Mouse (Mus musculus) midbrain, embryonic 13.5 days (tissue): ENCODE data around the gene Gosr2. TPM values are rescaled to one million over a fixed set of nuclear protein-coding genes. Genes with fewer than 3 reads are reported as not detected.
"Not testable (repeated sequence)": the region's sequence is repeated elsewhere in the genome, so short reads cannot be mapped to it uniquely, and the experiment has no call there.

Experiments used
- ATAC-seq: fragments of 200-750 bp; cut with Nextera tagmentation; 2 replicates; pipeline ENCODE4 v1.8.0; 2017; ENCODE audit warnings: mild to moderate bottlenecking, moderate TSS enrichment, moderate library complexity
- H3K27ac ChIP-seq: fragments of 300-500 bp; sonication (generic); 2 replicates; pipeline ENCODE4 v1.5.1; 2015; ENCODE audit warnings: inconsistent platforms, mild to moderate bottlenecking, moderate library complexity
- H3K27me3 ChIP-seq: fragments of 300-500 bp; sonication (generic); 2 replicates; pipeline ENCODE4 v1.6.1; 2015; ENCODE audit warnings: mild to moderate bottlenecking, inconsistent platforms
- H3K36me3 ChIP-seq: fragments of 300-500 bp; sonication (generic); 2 replicates; pipeline ENCODE4 v1.6.1; 2015; ENCODE audit warnings: mild to moderate bottlenecking, inconsistent platforms
- H3K4me1 ChIP-seq: fragments of 300-500 bp; sonication (generic); replicated peaks from 2 replicates; pipeline ENCODE4 v1.6.1; 2015; ENCODE audit warnings: inconsistent platforms
- H3K4me2 ChIP-seq: fragments of 300-500 bp; sonication (generic); replicated peaks from 2 replicates; pipeline ENCODE4 v1.6.1; 2015; ENCODE audit warnings: moderate library complexity, mild to moderate bottlenecking, inconsistent platforms
- H3K4me3 ChIP-seq: fragments of 300-500 bp; sonication (generic); replicated peaks from 2 replicates; pipeline ENCODE4 v1.5.1; 2015; ENCODE audit warnings: mild to moderate bottlenecking, inconsistent platforms
- H3K9ac ChIP-seq: fragments of 300-500 bp; sonication (generic); replicated peaks from 2 replicates; pipeline ENCODE4 v1.6.1; 2015; ENCODE audit warnings: mild to moderate bottlenecking, inconsistent platforms
- H3K9me3 ChIP-seq: fragments of 300-500 bp; sonication (generic); 2 replicates; pipeline ENCODE4 v1.6.1; 2016; ENCODE audit warnings: mild to moderate bottlenecking, inconsistent platforms
- WGBS: fragments of 180-500 bp; shearing (Covaris S2); methylation state at CpG from one replicate; pipeline ENCODE4 v1.1.7; 2015; 5-methylcytosine and 5-hydroxymethylcytosine counted together
- polyA plus RNA-seq: library from polyadenylated mRNA; unstranded; fragments of >200 nt; fragmentation: Nextera tagmentation; extraction: Ambion mirVana; gene quantifications from 2 replicates; pipeline ENCODE4 v1.2.1, GENCODE M21; 2015

Gene Gosr2
- polyA plus RNA-seq, 1 experiment from 2014 or later = 96.1 TPM

GRCm38 (mm10) chr11:103686706-103687105 is 11.0 kb downstream of the Gosr2 start:
- H3K4me1 ChIP-seq = 0 out of 2 replicates have a peak, but pooled peaks cover 8% of the 10 kb centered on the region
- no peak overlapping the region for H3K4me2 ChIP-seq
- H3K27ac ChIP-seq = no peak overlapping the region
- no peak for ATAC-seq
- no peaks in the 10 kb centered on the region for H3K27me3 ChIP-seq
- no peak overlapping the region for H3K9ac ChIP-seq
- 94% methylated on average over 6 of the region's 6 CpGs for WGBS
- H3K4me3 ChIP-seq = no peak overlapping the region
- peaks cover 73% of the 10 kb centered on the region for H3K36me3 ChIP-seq
- no peaks in the 10 kb centered on the region for H3K9me3 ChIP-seq

GRCm38 (mm10) chr11:103685261-103685736 is 12.4 kb downstream of the Gosr2 start:
- Histone ChIP-seq H3K4me3 (no peak overlapping the region), H3K27ac (no peak overlapping the region), H3K36me3 (peaks cover 86% of the 10 kb centered on the region), H3K4me2 (no peak overlapping the region), H3K9me3 (no peaks in the 10 kb centered on the region), H3K9ac (no peak overlapping the region), H3K27me3 (no peaks in the 10 kb centered on the region), H3K4me1 (0 out of 2 replicates have a peak, but pooled peaks cover 8% of the 10 kb centered on the region)
- no peak for ATAC-seq
- WGBS = 85% methylated on average over 7 of the region's 7 CpGs

- no peaks in the 10 kb centered on the region for H3K4me1 ChIP-seq
- ATAC-seq = no peak
- no peak overlapping the region for H3K4me3 ChIP-seq
- no peaks in the 10 kb centered on the region for H3K27me3 ChIP-seq
- H3K4me2 ChIP-seq = no peak overlapping the region
- H3K9me3 ChIP-seq = no peaks in the 10 kb centered on the region
- no peak overlapping the region for H3K27ac ChIP-seq
- H3K9ac ChIP-seq = no peak overlapping the region
- peaks cover 95% of the 10 kb centered on the region for H3K36me3 ChIP-seq
- WGBS = 85% methylated on average over 11 of the region's 11 CpGs
Observed at GRCm38 (mm10) chr11:103683667-103684334, 13.9 kb downstream of the Gosr2 start.

GRCm38 (mm10) chr11:103677042-103677441 is 20.7 kb downstream of the Gosr2 start:
- peaks cover 61% of the 10 kb centered on the region for H3K36me3 ChIP-seq
- 42% methylated on average over 2 of the region's 2 CpGs for WGBS
- not testable (repeated sequence) for ATAC-seq

GRCm38 (mm10) chr11:103675556-103675955 is 22.1 kb downstream of the Gosr2 start:
- Histone ChIP-seq H3K9ac (no peak overlapping the region), H3K36me3 (peaks cover 47% of the 10 kb centered on the region), H3K27ac (no peak overlapping the region), H3K27me3 (no peaks in the 10 kb centered on the region), H3K4me1 (no peaks in the 10 kb centered on the region), H3K4me3 (no peak overlapping the region), H3K4me2 (no peak overlapping the region), H3K9me3 (no peaks in the 10 kb centered on the region)
- peak; percentile 45; the same call in 1 of the 2 replicates for ATAC-seq
- WGBS = 34% methylated on average over 3 of the region's 3 CpGs

More at GRCm38 (mm10) chr11:103677042-103677441, 20.7 kb downstream of the Gosr2 start:
- H3K4me3 ChIP-seq, H3K4me1 ChIP-seq, H3K27ac ChIP-seq, H3K27me3 ChIP-seq, H3K9ac ChIP-seq, H3K9me3 ChIP-seq, H3K4me2 ChIP-seq: not testable (repeated sequence)

- H3K27ac ChIP-seq = no peak overlapping the region
- H3K27me3 ChIP-seq = peaks cover 9% of the 10 kb centered on the region; the same call in 1 of the 2 replicates
- no peak for ATAC-seq
- peaks cover 27% of the 10 kb centered on the region for H3K4me1 ChIP-seq
- no peak overlapping the region for H3K9ac ChIP-seq
- no peaks in the 10 kb centered on the region for H3K36me3 ChIP-seq
- no peaks in the 10 kb centered on the region for H3K9me3 ChIP-seq
- no peak overlapping the region for H3K4me3 ChIP-seq
- peak overlapping the region; percentile 19; the same call in 1 of the 2 replicates for H3K4me2 ChIP-seq
- 46% methylated on average over 13 of the region's 13 CpGs for WGBS
Observed at GRCm38 (mm10) chr11:103666907-103667426, 30.7 kb downstream of the Gosr2 start.

GRCm38 (mm10) chr11:103666181-103666906 is 31.4 kb downstream of the Gosr2 start:
- Histone ChIP-seq H3K9ac (no peak overlapping the region), H3K36me3 (no peaks in the 10 kb centered on the region), H3K4me3 (no peak overlapping the region), H3K27me3 (peaks cover 9% of the 10 kb centered on the region; the same call in 1 of the 2 replicates), H3K9me3 (no peaks in the 10 kb centered on the region), H3K4me2 (peak overlapping the region; percentile 19; the same call in 1 of the 2 replicates), H3K27ac (peak overlapping the region; percentile 44), H3K4me1 (peaks cover 27% of the 10 kb centered on the region)
- ATAC-seq = peak; percentile 82
- WGBS = 15% methylated on average over 10 of the region's 10 CpGs

- Histone ChIP-seq H3K9me3 (no peaks in the 10 kb centered on the region), H3K27ac (peak overlapping the region; percentile 44), H3K4me1 (peaks cover 27% of the 10 kb centered on the region), H3K27me3 (peaks cover 9% of the 10 kb centered on the region; the same call in 1 of the 2 replicates), H3K4me2 (peak overlapping the region; percentile 19; the same call in 1 of the 2 replicates), H3K9ac (no peak overlapping the region), H3K36me3 (no peaks in the 10 kb centered on the region), H3K4me3 (no peak overlapping the region)
- no peak for ATAC-seq
- 32% methylated on average over 1 of the region's 1 CpGs for WGBS
Observed at GRCm38 (mm10) chr11:103665695-103666094, 32.0 kb downstream of the Gosr2 start.

- no peak for ATAC-seq
- no peak overlapping the region for H3K9ac ChIP-seq
- no peaks in the 10 kb centered on the region for H3K36me3 ChIP-seq
- H3K4me2 ChIP-seq = no peak overlapping the region
- no peak overlapping the region for H3K4me3 ChIP-seq
- H3K4me1 ChIP-seq = peaks cover 27% of the 10 kb centered on the region
- peaks cover 9% of the 10 kb centered on the region; the same call in 1 of the 2 replicates for H3K27me3 ChIP-seq
- no peak overlapping the region for H3K27ac ChIP-seq
- no peaks in the 10 kb centered on the region for H3K9me3 ChIP-seq
- 89% methylated on average over 8 of the region's 8 CpGs for WGBS
Observed at GRCm38 (mm10) chr11:103663119-103663518, 34.6 kb downstream of the Gosr2 start.

GRCm38 (mm10) chr11:103662546-103662945 is 35.2 kb downstream of the Gosr2 start:
- ATAC-seq = no peak
- Histone ChIP-seq H3K4me3 (no peak overlapping the region), H3K9me3 (no peaks in the 10 kb centered on the region), H3K27me3 (peaks cover 11% of the 10 kb centered on the region), H3K4me1 (peaks cover 26% of the 10 kb centered on the region), H3K9ac (no peak overlapping the region), H3K36me3 (no peaks in the 10 kb centered on the region), H3K27ac (no peak overlapping the region), H3K4me2 (no peak overlapping the region)
- WGBS = 81% methylated on average over 5 of the region's 5 CpGs

- 78% methylated on average over 4 of the region's 4 CpGs for whole genome bisulfite sequencing
- Histone ChIP-seq H3K36me3 (no peaks in the 10 kb centered on the region), H3K27me3 (peaks cover 16% of the 10 kb centered on the region; the same call in 1 of the 2 replicates), H3K4me1 (peaks cover 19% of the 10 kb centered on the region), H3K4me3 (no peak overlapping the region), H3K4me2 (no peak overlapping the region), H3K9me3 (no peaks in the 10 kb centered on the region), H3K27ac (no peak overlapping the region), H3K9ac (no peak overlapping the region)
- no peak for ATAC-seq
Observed at GRCm38 (mm10) chr11:103661863-103662262, 35.8 kb downstream of the Gosr2 start.

GRCm38 (mm10) chr11:103658189-103658588 is 39.5 kb downstream of the Gosr2 start:
- no peak for ATAC-seq
- Histone ChIP-seq H3K27me3 (peaks cover 45% of the 10 kb centered on the region), H3K9me3 (no peaks in the 10 kb centered on the region), H3K4me2 (no peak overlapping the region), H3K4me3 (no peak overlapping the region), H3K9ac (no peak overlapping the region), H3K4me1 (0 out of 2 replicates have a peak, but pooled peaks cover 5% of the 10 kb centered on the region), H3K36me3 (no peaks in the 10 kb centered on the region), H3K27ac (no peak overlapping the region)
- WGBS = 77% methylated on average over 7 of the region's 7 CpGs
